Mouse (Mus musculus) frontal cortex, adult (tissue): Measurements from ENCODE around the gene Sstr3.

ENCODE experiments used
- ATAC-seq: cut with Nextera tagmentation; 2 replicates; pipeline ENCODE4 v1.9.2; 2017; ENCODE audit warnings: mild to moderate bottlenecking, moderate library complexity, mixed read lengths; ENCODE audit not compliant: low TSS enrichment

Sstr3 gene

GRCm38 (mm10) chr15:78530671-78531450 lies 13.6 kb downstream of the Sstr3 start, which contains the start of gene C1qtnf6:
TSS of gene C1qtnf6 (minus strand) at chr15:78531416.
- ATAC-seq: no peak

DNA sequence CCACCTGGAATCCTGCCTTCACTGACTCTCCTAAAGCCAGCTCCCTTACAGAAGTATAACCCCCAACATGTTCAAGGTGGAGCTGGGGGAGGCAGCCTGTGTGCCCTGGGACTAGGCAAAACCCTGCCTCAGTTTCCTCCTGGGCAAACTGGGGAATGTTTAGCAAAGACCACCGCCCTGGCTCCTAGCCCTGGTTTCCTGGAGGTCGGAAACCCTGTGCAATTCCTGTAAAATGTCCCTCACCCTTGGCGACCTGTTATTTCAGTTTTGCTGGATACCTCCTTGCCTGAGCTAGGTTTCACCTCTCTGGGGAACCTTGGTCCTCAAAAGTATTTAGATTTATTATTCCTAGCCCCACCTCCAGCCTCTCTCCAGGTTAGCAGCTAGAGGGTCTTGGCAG lies 14.3 kb downstream of the Sstr3 start:
- no peak for ATAC-seq

DNA sequence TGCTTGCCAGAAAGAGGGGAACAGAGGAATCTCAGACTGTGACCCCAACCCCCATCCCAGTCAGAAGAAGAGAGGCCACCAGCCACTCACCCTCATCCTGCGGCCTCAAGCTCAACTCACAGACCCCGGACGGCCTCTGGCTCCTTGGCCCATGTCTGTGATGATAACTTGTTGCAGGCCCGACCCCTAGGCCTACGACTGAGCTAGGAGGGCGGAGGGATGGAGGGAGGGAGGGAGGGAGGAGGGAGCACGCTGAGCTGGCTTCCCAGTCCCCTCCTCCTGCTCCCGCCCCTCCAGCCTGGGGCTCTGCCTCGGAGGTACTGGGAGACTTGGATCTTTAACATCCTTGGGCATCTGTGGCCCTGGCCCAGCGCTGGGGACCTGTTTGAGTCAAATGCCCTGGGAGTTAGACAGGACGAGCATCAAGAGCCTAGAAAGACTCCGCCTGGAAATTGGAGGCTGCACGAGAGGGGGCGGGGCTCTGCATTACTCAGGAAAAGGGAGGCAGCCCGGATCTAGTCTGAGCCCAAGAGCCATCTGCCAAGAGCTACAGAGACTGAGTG lies 15.0 kb downstream of the Sstr3 start:
- ATAC-seq: peak; percentile 17; the same call in 1 of the 2 replicates

DNA sequence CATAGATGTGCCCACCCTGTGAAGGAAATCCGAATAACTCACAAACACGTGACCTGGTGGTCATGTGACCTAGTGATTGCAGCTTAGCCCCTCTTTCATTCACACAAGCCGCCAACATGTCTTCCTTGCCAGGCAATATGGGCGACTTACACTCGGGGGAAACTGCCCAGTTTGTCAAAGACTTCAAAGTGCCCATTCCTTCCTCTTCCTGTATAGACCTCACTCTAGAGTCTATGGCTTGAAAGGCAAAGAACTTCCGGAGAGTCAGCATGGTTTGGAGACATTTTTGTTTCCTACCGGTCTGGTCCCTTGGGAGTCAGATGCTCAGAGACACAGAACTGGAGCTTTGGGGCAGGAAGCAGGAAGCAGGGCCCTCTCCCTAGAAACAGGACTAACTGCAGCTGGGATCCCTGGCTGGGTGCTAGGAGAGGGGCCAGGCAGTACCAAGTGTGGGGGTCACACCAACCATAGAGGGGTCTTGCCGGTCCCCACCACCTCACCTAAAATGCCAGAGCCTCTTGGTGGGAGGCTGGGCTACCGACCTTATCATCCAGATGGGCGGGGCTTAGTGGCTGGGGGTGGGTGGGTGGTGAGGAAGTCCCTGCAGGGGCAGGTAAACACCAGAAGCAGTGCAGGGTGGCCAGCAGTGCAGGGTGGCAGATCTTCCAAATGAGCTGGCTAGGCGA lies 15.6 kb downstream of the Sstr3 start:
- ATAC-seq: no peak

GRCm38 (mm10) chr15:78527973-78528372 lies 16.5 kb downstream of the Sstr3 start:
- no peak for ATAC-seq

DNA sequence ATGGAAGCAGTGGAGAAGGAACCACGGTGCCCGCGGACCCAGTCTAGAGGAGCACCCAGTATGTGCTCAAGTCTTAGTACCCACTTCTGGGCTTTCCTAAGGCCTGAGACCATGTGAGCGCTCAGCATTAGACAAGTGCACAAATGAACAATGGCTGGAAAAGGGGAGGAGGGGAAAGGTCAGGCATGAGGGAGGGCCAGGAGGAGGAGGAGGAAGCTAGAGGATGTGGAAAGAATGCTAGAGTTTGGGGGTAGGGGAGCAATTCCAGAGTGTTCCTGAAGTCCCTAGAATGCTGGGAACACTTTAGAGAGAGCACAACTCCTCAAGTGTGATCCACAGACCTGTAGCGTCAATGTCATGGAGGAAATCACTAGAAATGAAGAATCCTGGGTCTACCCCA lies 20.3 kb downstream of the Sstr3 start:
- ATAC-seq: no peak

DNA sequence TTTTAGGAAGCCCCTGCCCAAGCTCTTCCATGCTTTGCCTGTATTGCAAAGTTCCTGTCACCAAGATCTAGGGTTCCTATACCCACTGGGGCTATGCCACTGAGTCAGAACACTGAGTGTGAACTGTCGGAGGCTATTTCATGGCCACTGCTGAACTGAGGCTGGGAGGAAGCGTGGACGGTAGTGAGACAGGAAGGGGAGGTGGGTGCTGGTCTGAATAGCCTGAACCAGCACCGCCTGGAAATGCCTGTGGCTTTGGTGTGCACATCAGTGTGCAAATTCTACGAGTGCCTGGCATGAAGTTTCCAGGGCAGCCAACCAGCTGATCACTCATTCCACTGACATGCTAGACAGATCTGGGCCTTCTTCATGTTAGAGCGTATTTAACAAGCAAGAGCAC lies 22.6 kb downstream of the Sstr3 start:
- no peak for ATAC-seq

- ATAC-seq: no peak
Observed at GRCm38 (mm10) chr15:78521331-78521730, 23.2 kb downstream of the Sstr3 start.

- ATAC-seq: no peak
Observed at GRCm38 (mm10) chr15:78520112-78520715, 24.3 kb downstream of the Sstr3 start.

DNA sequence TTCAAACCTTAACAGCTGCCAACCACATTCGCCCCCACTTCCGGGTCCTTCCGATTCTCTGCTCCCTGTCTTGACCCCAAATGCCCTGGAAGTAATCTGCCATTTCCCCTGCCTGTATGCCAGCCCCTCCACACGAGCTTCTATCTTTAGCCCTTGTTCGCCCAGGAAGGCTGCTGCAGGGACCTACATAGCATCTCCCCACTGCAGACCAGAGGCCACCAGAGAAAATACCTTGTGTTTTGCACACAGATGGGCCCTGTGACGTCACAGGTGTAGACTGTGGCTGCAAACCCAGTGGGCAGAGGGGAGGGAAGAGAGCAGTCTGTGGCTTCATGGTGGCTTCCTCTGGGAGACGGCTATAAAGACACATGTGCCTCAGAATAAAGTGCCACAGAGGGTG lies 26.3 kb downstream of the Sstr3 start:
- no peak for ATAC-seq

DNA sequence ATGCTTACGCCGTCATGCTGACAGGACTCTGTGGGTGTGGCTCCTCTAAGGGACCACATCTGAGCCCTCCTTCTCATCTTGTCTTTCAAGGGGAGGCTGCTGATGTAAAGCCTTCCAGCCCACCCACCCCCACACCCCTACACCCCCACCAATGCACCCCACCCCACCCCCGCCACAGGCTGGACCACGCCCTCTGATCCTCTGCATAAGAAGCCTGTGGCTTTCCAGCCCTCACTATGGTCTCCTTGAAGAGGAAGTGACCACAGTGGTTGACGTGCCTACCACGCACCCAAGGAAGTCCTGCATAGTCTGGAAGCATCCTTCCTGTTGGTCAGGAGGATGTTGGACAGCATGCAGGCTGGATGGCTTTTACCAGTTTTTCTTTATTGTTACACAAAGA lies 28.7 kb downstream of the Sstr3 start:
- no peak for ATAC-seq

DNA sequence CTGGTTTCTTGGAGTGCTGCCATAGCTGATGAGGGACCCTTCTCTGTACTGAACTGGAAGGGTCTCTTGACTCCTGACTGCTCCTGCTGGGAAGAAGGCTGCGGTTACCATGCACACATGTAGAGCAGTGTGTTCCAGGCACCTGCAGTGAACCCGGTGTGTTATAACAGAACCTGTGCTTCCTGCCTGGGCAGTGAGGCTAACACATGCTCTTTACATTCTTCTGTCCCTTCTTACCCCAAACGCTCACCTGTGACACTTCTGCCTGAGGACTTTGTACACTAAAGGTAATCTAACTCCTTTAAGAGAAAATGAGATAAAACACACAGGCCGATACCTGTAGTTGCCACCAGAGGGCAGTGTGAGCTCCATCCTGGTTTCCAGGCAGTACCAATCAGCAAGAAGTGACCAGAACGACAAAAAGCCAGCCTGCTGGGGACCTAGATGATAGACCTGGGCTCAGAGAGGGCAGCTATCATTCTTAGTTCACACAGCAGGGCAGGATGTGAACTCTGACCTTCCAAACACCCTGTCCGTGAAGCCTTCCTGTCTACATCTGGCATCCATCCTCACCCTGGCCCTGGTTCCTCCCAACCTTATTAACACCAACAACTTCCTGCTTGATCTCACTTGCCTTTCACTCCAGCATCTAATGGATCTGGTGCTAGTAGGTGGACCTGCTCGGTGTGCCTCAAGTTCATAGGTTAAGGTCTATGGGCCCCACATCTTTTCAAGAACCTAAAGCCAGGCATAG lies 29.9 kb downstream of the Sstr3 start:
- ATAC-seq: peak; percentile 42; the same call in 1 of the 2 replicates

- ATAC-seq: no peak
Observed at GRCm38 (mm10) chr15:78513019-78513418, 31.5 kb downstream of the Sstr3 start.

DNA sequence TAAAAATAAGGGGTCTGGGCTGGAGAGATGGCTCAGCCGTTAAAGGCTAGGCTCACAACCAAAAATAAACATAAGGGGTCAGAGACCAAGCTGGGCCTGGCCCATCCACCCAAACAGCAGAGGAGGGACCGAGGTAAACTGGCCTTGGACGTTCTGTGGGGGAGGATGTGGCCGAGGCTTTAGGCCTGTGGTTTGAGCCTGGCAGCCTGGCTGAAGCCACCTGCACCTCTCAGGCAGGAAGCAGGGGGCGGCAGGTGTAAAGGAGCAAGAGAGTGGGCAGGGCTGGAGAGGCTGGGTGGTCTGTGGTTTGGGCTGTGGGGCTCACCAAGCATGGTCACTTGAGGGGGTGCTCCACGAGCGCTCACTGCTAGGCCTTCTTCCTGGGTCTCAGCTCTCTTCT lies 32.5 kb downstream of the Sstr3 start:
- no peak for ATAC-seq

GRCm38 (mm10) chr15:78510736-78511135 lies 33.7 kb downstream of the Sstr3 start:
- ATAC-seq: no peak

DNA sequence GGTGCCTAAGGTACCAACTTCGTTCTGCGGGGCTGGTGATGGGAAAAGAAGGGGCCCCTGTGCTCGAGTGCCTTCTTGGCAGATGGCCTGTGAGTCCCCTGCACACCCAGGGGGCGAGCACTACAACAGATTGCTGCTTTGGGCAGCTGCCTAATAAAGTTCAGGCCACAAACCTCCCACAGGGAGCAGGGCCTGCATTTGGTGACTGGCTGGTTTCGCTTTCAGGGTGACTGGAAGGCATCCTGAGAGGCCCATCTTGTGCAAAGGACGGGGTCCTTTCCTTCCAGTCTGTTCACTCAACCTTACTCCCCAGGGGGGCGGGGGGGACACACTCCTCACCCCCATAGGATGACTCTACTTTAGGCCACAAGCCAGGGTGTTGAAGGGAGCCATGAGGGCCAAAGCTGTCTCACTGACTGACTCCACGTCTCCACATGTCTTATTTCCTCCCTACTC lies 34.3 kb downstream of the Sstr3 start:
- no peak for ATAC-seq

DNA sequence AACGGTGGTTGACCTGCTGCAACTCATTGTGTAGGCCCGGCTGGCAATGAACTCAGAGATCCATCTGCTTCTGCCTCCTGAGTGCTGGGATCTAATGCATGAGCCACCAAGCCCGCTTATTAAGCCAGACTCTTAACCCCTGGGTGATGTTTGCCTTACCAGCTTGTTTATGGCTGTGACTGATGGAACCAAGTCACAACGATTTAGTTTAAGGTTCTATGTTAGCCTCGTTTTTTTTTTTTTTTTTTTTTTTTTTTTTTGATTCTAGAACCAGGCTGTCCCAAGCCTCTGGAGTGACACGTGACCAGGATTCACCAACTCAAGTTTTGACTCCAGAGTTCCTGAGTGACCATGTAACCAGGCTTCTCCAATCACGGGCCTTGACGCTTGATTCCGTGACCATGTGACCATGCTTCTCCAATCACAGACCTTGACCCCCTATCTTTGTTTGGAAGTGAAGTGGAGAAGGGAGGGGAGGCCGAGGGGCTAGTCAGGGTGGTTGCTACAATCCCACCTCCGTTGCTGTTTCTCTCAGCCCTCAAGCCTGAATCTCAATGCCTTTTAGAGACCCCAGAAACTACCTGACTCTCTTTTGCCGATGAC lies 35.1 kb downstream of the Sstr3 start:
- ATAC-seq: no peak

DNA sequence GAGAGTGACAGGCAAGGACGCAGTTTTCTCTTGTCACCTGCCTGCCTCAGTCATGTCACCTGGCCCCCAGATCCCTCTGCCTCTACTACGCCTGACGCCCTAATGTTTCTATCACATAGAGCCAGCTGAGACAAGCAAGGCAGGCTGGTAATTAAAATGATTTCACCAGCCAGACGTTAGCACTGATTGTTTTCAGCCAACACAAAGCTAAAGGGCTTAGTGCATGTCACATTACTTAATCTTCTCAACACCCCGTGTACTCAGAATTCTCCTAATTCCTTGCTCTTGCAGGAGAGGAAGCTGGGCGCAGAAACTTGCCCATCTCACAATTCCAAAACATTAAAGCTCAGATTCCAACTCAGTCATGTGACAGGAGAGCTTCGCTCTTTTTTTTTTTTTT lies 36.0 kb downstream of the Sstr3 start:
- no peak for ATAC-seq

GRCm38 (mm10) chr15:78505541-78505940 lies 38.9 kb downstream of the Sstr3 start:
- ATAC-seq: no peak

DNA sequence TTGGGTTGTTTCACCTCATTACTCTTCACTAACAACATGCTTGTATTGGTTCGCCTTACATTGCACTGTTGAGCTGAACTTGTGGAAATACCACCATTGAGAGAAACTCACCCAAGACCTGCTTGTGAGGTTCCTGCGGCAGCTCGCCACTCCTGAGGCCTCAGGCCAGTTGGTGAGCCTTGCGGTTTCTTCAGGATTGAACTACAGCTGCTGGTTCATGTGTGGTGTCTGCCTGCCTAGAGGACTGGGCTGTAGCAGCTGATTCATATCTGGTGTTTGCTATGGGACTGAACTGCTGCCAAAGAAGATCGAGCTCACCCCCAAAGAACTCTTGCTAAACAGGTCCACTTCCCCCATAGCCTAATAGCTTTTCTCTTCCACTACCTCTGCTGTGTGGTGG lies 39.7 kb downstream of the Sstr3 start:
- no peak for ATAC-seq

GRCm38 (mm10) chr15:78504013-78504412 lies 40.5 kb downstream of the Sstr3 start:
- ATAC-seq: no peak
